Mouse (Mus musculus) adrenal gland, adult (tissue): Measurements from ENCODE around the gene Nostrin.

ENCODE experiments used
- DNase-seq, 2 experiments: peaks; one replicate each; pipeline ENCODE4 v3.0.0; 2022 to 2023; ENCODE audit warnings: low spot score in 1 of 2; ENCODE audit not compliant: inconsistent age in 2 of 2

The Nostrin gene

GRCm38 (mm10) chr2:69128921-69129395, 6.6 kb upstream of the Nostrin start:
- peak; percentile 18 to 57 for DNase-seq

- peak in 1 of 2 experiments; percentile 47 for DNase-seq
Measured at GRCm38 (mm10) chr2:69129425-69130210, 6.0 kb upstream of the Nostrin start.

DNA sequence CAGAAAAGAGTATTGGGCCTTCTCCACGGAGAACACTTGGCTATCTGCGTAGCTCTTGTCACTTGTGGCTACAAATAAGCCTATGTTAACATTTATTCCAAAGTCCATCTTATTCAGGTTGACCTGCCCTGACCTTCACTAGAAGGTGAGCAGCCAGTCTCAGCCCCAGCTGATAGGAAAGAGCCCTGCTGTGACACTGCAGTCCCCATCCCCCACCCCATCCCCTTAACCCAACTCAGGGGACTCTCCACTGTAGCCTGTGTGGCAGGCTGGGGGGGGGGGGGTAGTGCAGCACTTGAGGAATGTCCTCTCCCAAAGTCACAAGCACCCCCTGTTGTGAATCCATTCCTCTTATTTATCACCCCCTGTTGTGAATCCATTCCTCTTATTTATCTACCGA, 3.6 kb upstream of the Nostrin start:
- no peak for DNase-seq

GRCm38 (mm10) chr2:69132488-69133040, 3.0 kb upstream of the Nostrin start:
- DNase-seq = no peak

GRCm38 (mm10) chr2:69134186-69134585, 1.4 kb upstream of the Nostrin start:
- no peak for DNase-seq

DNA sequence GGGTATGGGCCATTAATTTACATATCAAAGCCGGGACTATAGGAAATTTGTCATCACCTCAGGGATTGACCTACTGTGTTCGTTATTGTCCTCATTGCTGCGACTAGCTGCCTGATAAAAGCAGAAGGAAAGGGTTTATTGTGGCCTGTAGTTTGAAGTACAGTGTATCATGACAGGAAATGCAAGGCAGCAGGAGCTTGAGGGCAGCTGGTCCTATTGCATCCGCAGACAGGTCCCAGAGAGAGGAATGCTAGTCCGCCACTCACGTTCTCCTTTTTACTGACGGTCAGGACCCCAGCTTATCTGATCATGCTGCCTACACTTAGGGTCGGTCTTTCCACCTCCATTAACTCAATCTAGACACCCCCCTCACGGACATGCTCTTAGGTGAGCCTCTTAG, 663 bp upstream of the Nostrin start:
- DNase-seq = no peak

DNA sequence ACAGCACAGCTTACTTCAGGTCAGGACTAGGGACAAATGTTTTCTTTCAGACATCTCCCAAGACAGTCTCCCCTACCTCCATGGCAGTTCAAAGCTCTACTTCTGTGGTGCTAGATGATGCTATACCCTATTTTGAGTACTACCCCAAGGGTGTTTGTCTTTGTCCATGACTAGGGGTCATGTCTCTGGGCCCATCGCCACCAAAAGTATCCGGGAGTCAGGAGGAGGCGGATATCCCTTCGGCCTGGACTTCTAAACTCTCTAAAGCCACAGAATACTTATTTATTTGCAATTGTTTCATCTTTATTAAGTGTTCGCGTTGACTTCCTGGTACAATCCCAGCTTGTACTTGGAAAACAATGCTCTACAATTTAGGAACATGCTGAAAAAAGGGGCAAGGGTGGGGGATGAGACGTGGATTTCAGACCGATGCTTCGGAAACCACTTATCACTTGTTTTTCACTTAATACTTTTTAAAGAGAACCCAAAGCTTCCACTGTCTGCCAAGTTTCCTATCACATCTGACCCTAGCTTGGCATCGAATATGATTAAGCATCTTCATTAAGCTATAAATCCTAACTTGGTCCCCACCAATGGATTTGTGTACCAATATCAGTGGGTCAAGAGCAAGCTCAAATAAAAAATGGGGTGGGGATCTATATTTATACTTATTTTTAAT, 1.9 kb downstream of the Nostrin start:
- DNase-seq = peak; percentile 34 to 61

DNA sequence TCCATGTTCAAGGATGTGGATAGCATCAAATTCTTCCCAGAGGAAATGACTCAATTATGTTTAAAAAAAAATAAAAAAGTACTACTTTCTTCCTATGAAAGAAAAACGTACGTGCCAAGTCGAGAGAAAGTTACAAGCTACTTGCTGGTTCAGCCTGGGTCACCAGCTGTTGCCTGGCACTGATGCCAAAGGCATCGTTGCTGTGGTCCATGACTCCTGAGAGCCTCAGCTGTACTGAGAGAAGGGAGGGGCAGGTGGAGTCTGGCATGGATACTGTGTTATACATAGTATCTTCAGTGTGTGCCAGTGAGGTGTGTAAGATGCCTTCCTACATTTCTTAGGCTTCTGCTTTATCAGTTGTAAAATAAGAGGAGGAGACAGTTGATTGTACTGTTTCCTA, 3.2 kb downstream of the Nostrin start:
- DNase-seq = no peak

DNA sequence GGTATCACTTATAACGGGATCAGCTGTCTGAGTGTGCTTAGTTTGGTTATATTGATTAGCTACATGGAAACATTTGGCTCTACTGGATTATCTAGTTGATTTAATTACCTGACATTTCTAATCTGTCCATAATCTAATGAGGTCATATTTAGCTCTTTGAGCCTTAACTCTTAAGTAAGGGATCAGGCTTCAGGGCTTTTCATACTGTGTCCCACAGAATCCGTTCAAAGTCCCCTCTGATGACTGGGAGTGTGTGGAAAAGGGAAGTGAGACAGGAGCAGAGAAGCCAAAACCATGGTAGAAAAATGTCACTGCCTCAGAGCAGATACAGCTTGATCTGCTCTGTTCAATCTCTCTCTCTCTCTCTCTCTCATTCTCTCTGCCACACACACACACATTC, 4.6 kb downstream of the Nostrin start:
- DNase-seq = no peak

DNA sequence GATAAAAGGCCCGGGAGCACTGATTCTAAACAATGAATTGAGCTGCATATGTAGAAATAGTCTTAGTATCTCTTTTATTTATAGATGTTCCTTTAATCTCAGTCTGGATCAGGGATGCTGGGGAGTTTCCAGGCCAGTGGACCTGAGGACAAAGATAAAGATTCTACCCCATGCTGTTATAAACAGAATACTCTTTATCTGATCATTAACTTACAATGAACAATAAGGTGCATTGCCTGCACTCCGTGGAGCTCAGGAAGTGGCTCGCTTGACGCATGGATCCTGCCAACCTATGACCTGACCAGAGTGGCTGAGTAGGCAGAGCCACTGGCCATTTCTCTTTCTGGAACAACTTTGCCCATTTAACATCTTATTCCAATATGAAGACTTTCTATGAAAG, 5.2 kb downstream of the Nostrin start:
- DNase-seq = no peak

GRCm38 (mm10) chr2:69148691-69149090, 13.1 kb downstream of the Nostrin start:
- peak; percentile 42 to 79 for DNase-seq

- DNase-seq = no peak
Measured at GRCm38 (mm10) chr2:69149154-69149553, 13.6 kb downstream of the Nostrin start.

DNA sequence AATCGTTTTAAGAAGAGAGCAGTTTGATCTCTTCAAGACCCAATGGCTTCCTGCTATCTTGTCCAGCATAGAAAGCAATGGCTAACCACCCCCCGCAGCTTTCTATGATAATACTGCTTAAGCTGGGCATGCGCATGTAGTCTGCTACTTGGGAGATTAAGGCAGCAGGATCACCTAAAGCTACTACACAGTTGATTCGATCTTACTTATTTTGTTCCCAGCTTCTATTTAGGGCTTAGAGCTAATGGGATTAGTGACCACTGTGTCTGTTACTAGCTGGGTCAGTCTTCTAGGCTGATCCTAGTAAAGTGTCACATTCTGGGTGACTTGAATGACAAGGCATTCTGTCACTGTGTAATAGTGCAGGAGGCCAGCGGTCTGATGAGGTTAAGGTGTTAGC, 15.2 kb downstream of the Nostrin start:
- no peak for DNase-seq

DNA sequence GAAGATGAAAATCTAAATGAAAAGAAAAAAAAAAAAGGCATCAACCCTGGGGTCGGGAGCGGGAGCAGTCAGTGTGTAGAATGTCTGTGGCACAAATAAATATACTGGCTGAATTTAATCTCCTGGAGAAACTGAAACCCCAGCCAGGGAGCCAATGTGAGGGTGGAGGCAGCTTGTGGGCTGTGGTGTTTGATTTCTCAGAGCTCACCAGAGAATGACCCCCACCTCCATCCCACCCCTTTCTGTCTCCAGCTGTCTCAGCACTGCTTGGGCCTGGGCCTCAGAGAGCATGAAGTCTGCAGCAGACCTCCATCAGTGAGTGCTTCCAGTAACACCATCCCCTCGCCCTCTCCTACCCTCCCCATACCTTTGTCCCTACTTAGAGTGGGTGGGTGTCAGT, 20.3 kb downstream of the Nostrin start:
- no peak for DNase-seq

DNA sequence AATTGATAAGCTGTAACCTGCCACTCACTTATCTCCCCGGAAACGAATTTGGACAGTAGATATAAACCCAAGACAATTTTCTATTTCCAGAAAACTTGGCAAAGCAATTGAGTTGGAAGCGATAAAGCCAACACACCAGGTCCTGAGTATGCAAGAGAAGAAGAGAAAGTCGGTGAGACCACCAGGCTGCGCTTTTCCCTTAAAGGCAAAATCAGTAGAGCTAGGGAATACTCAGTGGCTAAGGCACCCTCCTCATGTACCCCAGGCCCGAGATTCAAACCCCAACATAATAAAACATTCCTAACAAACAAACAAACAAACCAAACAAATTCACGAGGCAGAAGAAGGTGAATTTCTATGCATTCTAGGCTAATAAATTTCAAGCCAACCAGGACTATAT, 20.7 kb downstream of the Nostrin start:
- DNase-seq = no peak

- DNase-seq = no peak
Measured at GRCm38 (mm10) chr2:69158907-69159306, 23.3 kb downstream of the Nostrin start.

- DNase-seq = no peak
Measured at GRCm38 (mm10) chr2:69170395-69171077, 34.9 kb downstream of the Nostrin start.

- no peak for DNase-seq
Measured at GRCm38 (mm10) chr2:69175296-69175695, 39.7 kb downstream of the Nostrin start.

DNA sequence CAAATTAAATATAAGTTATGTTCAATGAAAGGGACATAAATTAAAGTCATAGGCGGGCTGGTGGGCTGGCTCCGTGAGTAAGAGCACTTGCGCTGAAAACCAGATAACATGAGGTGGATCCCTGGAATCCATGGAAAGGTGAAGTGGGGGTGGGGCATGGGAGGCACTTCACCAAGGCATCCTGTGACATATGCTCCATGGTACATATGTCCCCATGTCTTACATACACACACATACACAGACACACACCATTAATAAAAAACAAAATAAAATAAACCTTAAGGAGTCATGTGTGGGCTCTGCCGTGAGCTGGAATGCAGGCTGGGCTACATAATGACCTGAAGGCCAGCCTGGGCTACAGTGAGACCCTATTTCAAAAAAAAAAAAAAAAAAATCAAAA, 44.1 kb downstream of the Nostrin start:
- no peak for DNase-seq

GRCm38 (mm10) chr2:69187990-69188389, 52.4 kb downstream of the Nostrin start:
- no peak for DNase-seq

DNA sequence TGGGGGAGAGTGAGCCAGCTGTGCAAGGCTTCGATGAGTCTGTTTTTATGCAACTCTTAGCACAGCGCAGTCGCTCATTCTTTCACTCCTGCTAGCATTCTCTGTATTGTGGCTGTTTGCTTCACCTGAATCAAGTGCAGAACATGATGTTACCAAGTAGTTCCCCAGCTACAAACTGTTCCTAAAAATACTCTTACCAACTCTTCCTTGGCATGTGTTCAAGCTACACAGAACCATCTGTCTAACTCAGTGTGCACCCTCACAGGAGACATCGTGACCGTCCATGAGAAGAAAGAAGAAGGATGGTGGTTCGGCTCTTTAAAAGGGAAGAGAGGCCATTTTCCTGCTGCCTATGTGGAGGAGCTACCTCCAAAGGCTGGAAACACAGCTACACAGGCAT, 53.1 kb downstream of the Nostrin start:
- no peak for DNase-seq

- DNase-seq = no peak
Measured at GRCm38 (mm10) chr2:69189222-69189621, 53.6 kb downstream of the Nostrin start.
